Mouse (Mus musculus): ENCODE data around the gene Znrf2. TPM values are rescaled to one million over a fixed set of nuclear protein-coding genes. Genes with fewer than 3 reads are reported as not detected.
"Not testable (repeated sequence)": the region's sequence is repeated elsewhere in the genome, so short reads cannot be mapped to it uniquely, and the experiment has no call there.

Znrf2 gene
- polyA plus RNA-seq, 1 experiment from 2014 or later = 37.6 TPM

DNA sequence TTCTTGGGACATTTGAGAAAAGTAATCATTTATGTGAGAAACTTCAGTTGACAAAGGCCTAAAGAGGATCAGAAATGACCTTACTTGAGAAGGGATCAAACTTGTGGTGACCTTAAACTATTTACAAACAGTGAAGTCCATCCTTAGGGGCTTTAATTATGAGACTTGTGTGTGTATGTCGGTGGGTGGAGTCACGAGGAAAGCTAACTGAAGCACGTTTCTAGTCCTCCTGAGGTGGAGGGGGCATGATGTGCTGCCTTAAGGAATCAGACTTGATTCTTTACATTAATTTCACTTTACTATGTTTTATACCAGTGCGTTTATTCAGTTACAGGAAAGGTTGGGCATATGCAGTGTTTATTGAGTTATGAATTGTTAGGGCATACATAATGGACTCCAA lies 2.6 kb downstream of the Znrf2 start:
- Histone ChIP-seq H3K79me2 (ENCODE audit: inconsistent target) (peaks cover 66% of the 10 kb centered on the region), H3K27ac (no peak overlapping the region), H3K4me3 (ENCODE audit: inconsistent target) (peak overlapping the region; percentile 46; the same call in 1 of the 2 replicates), H3K36me3 (ENCODE audit: inconsistent target) (no peaks in the 10 kb centered on the region)
- 44% methylated on average over 4 of the region's 4 CpGs for WGBS (ENCODE audit: missing documents)

DNA sequence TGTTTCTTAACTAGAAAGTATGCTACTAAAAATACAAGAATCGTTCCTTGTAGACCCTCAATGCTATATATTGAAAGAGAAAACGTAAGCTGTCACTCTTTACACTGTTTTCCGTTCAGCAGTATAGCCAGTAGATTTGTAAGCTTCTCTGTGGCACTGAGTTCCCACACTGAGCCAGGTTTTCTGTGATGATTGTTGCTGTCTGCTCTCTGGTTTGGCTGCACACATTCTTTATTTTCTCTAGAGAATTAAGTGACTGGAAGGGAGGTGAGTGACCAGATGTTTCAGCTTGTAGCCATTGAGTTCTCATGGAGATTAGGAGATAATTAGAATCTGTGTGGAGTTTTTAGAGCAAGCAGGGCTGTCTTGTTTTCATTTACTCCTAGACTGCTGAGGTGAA lies 3.0 kb downstream of the Znrf2 start:
- no peaks in the 10 kb centered on the region for H3K36me3 ChIP-seq (ENCODE audit: inconsistent target)
- no peak overlapping the region for H3K27ac ChIP-seq
- WGBS (ENCODE audit: missing documents) = 59% methylated on average over 3 of the region's 3 CpGs
- peaks cover 71% of the 10 kb centered on the region for H3K79me2 ChIP-seq (ENCODE audit: inconsistent target)
- no peak overlapping the region for H3K4me3 ChIP-seq (ENCODE audit: inconsistent target)

DNA sequence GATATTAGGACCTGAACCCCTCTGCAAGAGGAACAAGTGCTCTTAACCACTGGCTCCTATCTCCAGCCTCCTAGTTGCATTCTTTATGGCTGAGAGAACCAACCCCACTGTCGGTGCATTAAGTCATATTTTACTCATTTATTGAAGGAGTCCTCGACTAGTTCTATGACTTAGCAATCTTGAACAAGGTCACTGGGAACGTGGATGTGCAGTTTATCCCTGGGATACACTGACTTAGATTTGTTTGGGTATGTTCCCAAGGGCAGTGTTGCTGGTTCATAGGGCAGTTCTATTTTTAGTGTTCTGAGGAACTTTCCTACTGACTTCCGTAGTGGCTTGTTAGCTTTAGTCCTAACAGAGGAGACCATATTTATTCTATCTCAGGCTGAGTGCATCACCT lies 5.6 kb downstream of the Znrf2 start:
- Histone ChIP-seq H3K4me3 (ENCODE audit: inconsistent target) (no peak overlapping the region), H3K36me3 (ENCODE audit: inconsistent target) (no peaks in the 10 kb centered on the region), H3K79me2 (ENCODE audit: inconsistent target) (peaks cover 97% of the 10 kb centered on the region), H3K27ac (no peak overlapping the region)
- WGBS (ENCODE audit: missing documents) = 88% methylated on average over 4 of the region's 4 CpGs

DNA sequence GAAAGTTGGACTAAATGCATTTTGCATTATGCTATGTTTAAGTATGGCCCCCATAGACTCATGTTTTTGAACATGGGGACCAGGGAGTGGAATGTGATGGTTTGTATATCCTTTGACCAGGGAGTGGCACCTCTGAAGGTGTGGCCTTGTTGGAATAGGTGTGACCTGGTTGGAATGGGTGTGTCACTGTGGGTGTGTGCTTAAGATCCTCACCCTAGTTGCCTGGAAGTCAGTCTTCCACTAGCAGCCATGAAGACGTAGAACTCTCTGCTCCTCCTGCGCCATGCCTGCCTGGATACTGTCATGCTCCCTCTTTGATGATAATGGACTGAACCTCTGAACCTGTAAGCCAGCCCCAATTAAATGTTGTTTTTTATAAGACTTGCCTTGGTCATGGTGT lies 7.8 kb downstream of the Znrf2 start:
- H3K36me3 ChIP-seq (ENCODE audit: inconsistent target); H3K27ac ChIP-seq; H3K4me3 ChIP-seq (ENCODE audit: inconsistent target): not testable (repeated sequence)
- H3K79me2 ChIP-seq (ENCODE audit: inconsistent target) = peaks cover 99% of the 10 kb centered on the region
- 100% methylated on average over 1 of the region's 2 CpGs for WGBS (ENCODE audit: missing documents)

DNA sequence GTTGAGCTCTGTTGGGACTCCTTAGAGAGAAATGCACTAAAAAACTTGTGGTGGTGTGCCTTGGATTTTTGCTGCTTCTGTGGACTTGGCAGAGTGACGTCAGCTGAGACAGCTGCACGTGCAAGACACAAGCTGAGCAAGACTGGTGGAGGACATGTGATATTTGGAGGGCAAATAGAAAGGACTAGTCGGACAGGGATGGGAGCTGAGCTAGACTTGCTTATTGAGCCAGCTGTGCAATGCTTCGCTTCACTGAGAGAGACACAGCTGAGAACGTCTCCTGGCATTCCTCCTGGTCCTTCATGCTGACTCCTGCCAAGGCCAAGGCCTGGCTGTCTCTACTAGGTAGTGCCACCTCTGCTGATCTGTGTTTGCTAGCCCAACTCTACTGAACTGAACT lies 10.8 kb downstream of the Znrf2 start:
- WGBS (ENCODE audit: missing documents) = 94% methylated on average over 5 of the region's 5 CpGs
- Histone ChIP-seq H3K27ac (no peak overlapping the region), H3K79me2 (ENCODE audit: inconsistent target) (peaks cover 99% of the 10 kb centered on the region), H3K4me3 (ENCODE audit: inconsistent target) (no peak overlapping the region), H3K36me3 (ENCODE audit: inconsistent target) (no peaks in the 10 kb centered on the region)

DNA sequence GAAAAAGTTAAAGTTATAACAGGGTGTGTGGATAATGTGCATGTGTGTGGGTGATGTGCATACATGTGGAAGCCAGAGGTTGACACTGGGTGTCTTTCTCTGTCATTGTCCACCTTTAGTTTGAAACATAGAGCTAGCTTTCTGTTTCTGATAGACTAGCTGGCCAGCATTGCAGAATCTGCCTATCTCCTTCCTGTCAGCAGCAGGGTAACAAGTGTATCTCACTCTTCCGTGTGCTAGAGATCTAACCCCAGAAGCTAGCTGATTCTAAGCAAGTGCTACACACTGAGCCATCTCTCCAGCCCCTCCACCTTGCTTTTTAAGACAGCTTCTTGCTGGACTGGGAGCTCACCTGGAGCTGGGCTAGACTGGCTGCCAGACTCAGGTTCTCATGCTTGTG lies 11.6 kb downstream of the Znrf2 start:
- H3K79me2 ChIP-seq (ENCODE audit: inconsistent target) = peaks cover 99% of the 10 kb centered on the region
- H3K36me3 ChIP-seq (ENCODE audit: inconsistent target) = no peaks in the 10 kb centered on the region
- 57% methylated on average over 1 of the region's 1 CpGs for WGBS (ENCODE audit: missing documents)
- no peak overlapping the region for H3K4me3 ChIP-seq (ENCODE audit: inconsistent target)
- no peak overlapping the region for H3K27ac ChIP-seq

DNA sequence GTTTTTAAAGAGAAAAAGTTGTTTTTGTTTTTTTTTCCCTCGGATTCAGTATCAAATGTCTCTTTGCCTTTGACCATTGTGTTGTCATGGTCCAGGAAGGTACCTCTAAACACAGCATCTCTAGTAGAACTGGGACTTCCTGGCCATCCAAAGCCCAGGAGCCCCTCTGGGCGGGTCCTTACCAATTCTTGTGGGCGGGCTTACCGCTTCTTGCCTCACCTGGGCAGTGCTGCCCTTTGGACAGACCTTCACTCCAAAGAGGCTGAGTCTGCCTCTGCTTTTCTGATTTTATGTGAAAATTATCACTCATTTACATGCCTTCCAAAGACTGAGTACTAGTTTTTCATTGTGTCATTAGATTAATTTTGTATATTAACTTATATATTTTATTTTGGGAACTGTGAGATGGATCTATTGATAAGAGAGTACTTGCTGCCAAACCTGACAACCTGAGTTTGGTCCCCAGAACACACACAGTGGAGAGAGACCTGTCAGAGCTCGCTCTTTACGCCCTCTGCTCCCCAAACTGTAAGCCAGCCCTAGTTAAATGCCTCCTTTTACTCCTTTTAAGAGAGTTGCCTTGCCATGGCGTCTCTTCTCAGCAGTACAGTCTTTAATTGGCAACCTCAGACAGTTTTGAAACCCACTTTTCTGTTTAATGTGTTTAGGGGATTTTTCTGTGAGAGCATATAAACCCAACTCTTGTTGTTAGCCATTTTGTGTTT lies 13.5 kb downstream of the Znrf2 start:
- H3K79me2 ChIP-seq (ENCODE audit: inconsistent target) = peaks cover 100% of the 10 kb centered on the region
- H3K4me3 ChIP-seq (ENCODE audit: inconsistent target) = no peak overlapping the region
- no peak overlapping the region for H3K27ac ChIP-seq
- WGBS (ENCODE audit: missing documents) = 87% methylated on average over 7 of the region's 7 CpGs
- H3K36me3 ChIP-seq (ENCODE audit: inconsistent target) = no peaks in the 10 kb centered on the region

DNA sequence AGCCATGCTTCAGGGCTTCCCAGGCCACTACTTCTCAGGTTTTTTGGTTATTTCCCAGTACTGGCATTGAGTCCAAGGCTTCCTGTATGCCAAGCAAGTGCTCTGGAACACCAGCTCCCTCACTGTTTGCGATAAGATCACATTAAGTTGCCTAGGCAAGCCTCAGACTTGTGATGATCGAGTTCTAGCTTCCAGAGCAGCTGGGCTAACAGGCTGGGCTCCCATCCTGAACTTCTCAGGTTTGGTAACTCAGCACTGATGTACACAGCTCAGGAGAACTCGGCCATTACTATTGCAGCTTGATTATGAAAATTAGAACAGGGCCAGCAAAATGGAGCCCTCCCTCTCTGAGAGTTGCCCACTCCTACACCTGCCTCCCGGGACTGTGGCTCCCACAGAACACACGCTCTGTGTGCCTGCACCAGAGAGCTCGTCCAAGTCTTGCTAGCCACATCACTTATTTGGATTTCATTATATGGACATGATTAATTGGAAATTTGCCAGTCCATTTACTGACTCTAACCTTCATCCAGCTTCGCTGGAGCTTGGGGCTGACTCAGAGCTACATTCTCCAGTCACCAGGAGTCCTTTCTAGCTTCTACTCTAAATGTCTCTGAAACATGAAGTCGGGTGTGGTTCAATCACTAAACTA lies 14.5 kb downstream of the Znrf2 start:
- no peaks in the 10 kb centered on the region for H3K36me3 ChIP-seq (ENCODE audit: inconsistent target)
- no peak overlapping the region for H3K4me3 ChIP-seq (ENCODE audit: inconsistent target)
- H3K27ac ChIP-seq = no peak overlapping the region
- WGBS (ENCODE audit: missing documents) = 90% methylated on average over 8 of the region's 8 CpGs
- H3K79me2 ChIP-seq (ENCODE audit: inconsistent target) = peaks cover 100% of the 10 kb centered on the region

DNA sequence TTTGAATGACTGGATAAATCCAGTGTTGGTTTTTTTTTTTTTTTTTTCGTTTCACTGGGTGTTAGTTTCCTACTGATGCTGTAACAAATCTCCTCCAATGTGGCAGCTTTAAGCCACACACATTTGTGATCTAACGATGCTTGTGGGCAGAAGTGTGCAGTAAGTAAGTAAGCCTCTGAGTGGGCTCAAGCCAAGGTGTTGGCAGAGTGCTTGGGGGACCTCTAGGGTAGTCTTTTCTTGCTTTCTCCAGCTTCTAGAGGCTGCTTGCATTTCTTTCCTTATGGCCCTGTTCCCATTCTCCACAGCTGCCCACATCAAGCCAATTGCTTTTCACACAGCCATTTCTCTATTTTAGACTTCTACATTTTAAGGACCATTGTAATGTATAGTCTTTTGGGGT lies 16.7 kb downstream of the Znrf2 start:
- Histone ChIP-seq H3K79me2 (ENCODE audit: inconsistent target) (peaks cover 100% of the 10 kb centered on the region), H3K27ac (no peak overlapping the region), H3K36me3 (ENCODE audit: inconsistent target) (no peaks in the 10 kb centered on the region), H3K4me3 (ENCODE audit: inconsistent target) (no peak overlapping the region)
- WGBS (ENCODE audit: missing documents) = 68% methylated on average over 2 of the region's 2 CpGs

DNA sequence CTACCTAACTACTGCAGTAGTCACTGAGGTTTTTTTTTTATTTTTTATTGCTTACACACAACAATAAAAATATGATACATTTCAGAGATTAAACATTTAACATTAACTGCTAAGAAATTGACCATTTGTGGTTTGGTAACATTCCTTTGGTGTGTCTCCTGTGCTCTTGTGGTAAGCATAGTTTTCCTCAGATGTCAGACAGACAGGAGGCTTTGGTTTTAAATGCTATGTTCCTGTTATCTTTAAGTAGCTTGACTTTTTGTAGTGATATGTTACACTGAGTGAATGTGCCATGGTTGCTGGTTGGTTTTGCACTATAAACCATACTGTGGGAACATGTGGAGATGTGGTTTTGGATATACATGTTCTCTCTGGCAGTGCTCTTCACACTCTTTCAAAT lies 19.9 kb downstream of the Znrf2 start:
- Histone ChIP-seq H3K36me3 (ENCODE audit: inconsistent target) (no peaks in the 10 kb centered on the region), H3K4me3 (ENCODE audit: inconsistent target) (no peak overlapping the region), H3K79me2 (ENCODE audit: inconsistent target) (peaks cover 100% of the 10 kb centered on the region), H3K27ac (no peak overlapping the region)

DNA sequence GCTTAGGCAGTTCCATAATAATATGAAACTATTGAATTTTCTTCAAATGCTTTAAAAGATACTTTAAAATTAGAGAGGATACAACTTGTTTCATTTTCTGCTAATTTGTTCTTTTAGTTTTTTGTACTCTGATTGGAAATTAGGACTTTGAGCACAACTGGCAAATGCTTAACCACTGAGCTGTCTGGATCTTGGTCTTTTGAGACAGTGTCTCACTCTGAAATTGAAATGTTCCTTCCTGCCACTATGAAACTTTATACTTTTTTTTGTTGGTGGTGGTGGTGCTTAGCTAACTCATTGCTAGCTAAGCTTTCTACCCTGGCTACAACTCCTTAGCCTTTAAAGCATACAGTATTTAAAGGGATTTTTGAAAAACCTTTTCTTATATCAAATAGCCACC lies 24.7 kb downstream of the Znrf2 start:
- no peak overlapping the region for H3K4me3 ChIP-seq (ENCODE audit: inconsistent target)
- H3K27ac ChIP-seq = no peak overlapping the region
- H3K36me3 ChIP-seq (ENCODE audit: inconsistent target) = no peaks in the 10 kb centered on the region
- peaks cover 100% of the 10 kb centered on the region for H3K79me2 ChIP-seq (ENCODE audit: inconsistent target)

DNA sequence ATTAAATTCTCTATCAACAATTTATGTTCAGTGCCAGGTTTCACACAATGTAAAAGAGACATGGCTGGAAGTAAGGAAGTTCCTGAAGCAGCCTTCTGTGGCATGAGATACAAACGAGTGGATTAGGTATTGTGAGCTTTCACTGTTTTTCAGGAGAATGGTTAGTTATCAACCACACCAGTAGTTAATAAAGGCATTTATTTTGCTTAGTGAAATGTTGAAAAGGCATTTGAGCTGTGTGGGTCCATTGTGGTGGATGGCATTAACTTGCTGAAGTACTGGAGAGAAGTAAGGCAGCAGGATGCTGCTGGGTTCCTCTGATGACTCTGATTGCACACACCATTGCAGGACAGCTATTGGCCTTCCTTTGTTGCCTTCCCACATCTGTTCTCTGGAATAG lies 25.3 kb downstream of the Znrf2 start:
- H3K27ac ChIP-seq = no peak overlapping the region
- H3K36me3 ChIP-seq (ENCODE audit: inconsistent target) = no peaks in the 10 kb centered on the region
- H3K4me3 ChIP-seq (ENCODE audit: inconsistent target) = no peak overlapping the region
- H3K79me2 ChIP-seq (ENCODE audit: inconsistent target) = peaks cover 100% of the 10 kb centered on the region
- 35% methylated on average over 1 of the region's 1 CpGs for WGBS (ENCODE audit: missing documents)

DNA sequence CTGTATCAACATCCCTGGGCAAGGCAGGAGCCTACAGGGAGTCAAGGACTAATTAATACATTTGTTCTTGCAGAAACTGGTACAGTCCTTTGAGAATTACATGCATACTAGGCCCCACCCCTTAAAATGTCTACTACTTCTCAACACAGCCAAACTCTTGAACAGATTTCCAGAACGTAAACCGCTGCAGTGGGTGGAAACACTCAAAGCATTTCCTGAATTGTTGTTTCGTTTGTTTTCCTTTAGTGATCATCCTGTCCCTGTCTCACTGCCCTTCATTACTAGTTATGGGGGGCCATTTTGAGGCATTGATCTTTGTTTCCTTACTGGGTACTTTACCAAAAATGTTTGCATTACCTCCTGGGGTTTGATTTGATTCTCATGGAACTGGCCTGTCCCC lies 31.8 kb downstream of the Znrf2 start:
- WGBS (ENCODE audit: missing documents) = 93% methylated on average over 3 of the region's 3 CpGs
- Histone ChIP-seq H3K4me3 (ENCODE audit: inconsistent target) (no peak overlapping the region), H3K27ac (no peak overlapping the region), H3K79me2 (ENCODE audit: inconsistent target) (peaks cover 100% of the 10 kb centered on the region), H3K36me3 (ENCODE audit: inconsistent target) (no peaks in the 10 kb centered on the region)

DNA sequence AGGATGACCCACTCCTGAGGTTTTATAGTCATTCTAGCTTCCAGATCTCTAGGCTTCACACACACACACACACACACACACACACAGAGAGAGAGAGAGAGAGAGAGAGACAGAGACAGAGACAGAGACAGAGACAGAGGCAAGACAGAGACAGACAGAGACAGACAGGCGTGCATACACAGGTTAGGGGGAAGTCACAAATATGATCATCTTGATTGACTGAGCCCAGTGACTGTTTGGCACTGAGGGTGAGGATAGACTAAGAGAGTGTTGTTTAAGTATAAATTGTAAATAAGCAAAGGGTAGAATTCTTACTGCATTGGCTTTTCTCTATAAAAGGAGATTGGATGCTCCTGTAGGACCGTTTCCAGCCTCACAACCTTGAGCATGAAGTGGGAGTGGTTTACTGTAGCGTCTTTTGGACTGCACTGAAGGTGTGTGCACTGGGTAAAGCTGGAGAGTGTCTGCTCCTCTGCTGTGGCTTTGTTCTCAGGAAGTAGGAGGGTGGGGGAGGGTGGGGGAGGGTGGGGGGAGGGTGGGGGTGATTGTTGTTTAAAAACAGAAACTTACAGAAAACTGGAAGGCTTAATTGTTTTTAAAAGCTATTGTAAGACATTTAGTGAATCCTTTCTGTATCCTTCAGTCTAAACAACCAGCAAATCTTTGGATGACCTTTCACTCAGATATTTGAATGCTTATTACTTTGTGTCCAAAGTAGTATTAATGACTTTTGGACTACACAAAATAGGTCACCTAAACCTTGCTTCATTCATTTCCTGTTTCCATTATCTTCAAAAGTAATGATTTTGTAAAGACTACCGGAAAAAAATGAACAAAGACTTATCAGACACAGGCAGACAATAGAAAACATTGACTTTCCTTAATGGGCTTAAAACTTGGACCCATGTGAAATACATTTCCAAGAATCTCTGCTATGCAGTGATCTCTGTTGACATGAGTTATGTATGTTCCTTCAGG lies 32.8 kb downstream of the Znrf2 start:
- no peak overlapping the region for H3K4me3 ChIP-seq (ENCODE audit: inconsistent target)
- no peaks in the 10 kb centered on the region for H3K36me3 ChIP-seq (ENCODE audit: inconsistent target)
- 37% methylated on average over 4 of the region's 4 CpGs for WGBS (ENCODE audit: missing documents)
- peaks cover 100% of the 10 kb centered on the region for H3K79me2 ChIP-seq (ENCODE audit: inconsistent target)
- no peak overlapping the region for H3K27ac ChIP-seq

DNA sequence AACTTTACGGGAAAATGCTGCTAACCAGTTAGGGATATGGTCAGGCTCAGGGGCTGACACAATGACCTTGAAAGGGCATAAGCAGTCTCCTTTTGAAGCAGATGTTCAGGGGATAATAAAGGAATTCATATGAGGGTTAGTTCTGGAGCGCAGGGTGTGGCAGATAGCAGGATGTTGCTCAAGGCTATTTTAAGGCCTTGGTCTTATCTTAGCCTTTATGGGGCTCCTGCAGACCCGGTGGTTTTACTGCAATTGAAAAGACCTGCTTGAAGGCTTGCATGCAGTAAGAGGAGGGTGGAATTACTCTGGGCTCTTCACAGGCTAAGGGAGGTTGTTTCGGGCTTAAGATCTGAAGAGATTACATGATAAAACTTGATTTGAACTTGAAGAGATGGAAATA lies 35.1 kb downstream of the Znrf2 start:
- H3K36me3 ChIP-seq (ENCODE audit: inconsistent target) = no peaks in the 10 kb centered on the region
- 61% methylated on average over 4 of the region's 4 CpGs for WGBS (ENCODE audit: missing documents)
- H3K27ac ChIP-seq = no peak overlapping the region
- H3K4me3 ChIP-seq (ENCODE audit: inconsistent target) = no peak overlapping the region
- H3K79me2 ChIP-seq (ENCODE audit: inconsistent target) = peaks cover 100% of the 10 kb centered on the region
